Mouse (Mus musculus): ENCODE measurements around the gene Timm8a1. TPM values are rescaled to one million over a fixed set of nuclear protein-coding genes. Genes with fewer than 3 reads are reported as not detected.

The Timm8a1 gene
- total and polyA plus RNA-seq, 3 experiments, result 240 to 449 (median 267) TPM

DNA sequence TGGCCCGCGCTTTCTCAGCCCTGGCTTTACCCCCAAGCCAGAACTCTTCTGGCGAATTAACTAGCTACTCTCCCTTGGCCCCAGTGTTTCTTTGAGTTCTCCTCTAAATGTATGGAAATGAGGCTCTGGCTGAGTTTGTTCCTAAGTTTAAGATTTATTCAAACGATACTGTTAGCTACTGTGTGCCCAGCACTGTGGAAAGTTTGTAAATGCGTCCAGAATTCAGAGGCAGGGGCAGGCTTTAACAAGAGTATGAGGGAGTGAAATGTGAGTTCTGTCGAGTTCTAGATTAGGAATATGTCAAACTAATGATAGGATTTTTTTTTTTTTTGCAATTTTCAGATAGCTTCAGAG, 267 bp upstream of the Timm8a1 start:
- DNase-seq (ENCODE audit: low read depth, low spot score), result no peak
- no peaks in the 10 kb centered on the region for H3K9me3 ChIP-seq (replicated peaks; ENCODE audit: insufficient read depth, low read length)
- peak overlapping the region; percentile 69 to 97 for H3K4me3 ChIP-seq (ENCODE audit: control insufficient read depth in 1 of 2, insufficient read depth in 1 of 2, low read depth in 2 of 2, low read length in 2 of 2)
- TF ChIP-seq KAT2A (conservative IDR thresholded peaks at IDR 0.05; ENCODE audit: low read depth, low read length) (no peak), HCFC1 (IDR thresholded peaks at IDR 0.05; ENCODE audit: low read depth, low read length) (no peak), RAD21 (IDR thresholded peaks at IDR 0.05; ENCODE audit: low read depth, low read length) (no peak), MAX (IDR thresholded peaks at IDR 0.05; ENCODE audit: low read length) (no peak), POLR2AphosphoS2 (IDR thresholded peaks at IDR 0.05; ENCODE audit: low read length) (peak; percentile 19), BHLHE40 (IDR thresholded peaks at IDR 0.05; ENCODE audit: borderline replicate concordance, low read depth, low read length) (no peak), MYC (IDR thresholded peaks at IDR 0.05; ENCODE audit: low read depth, low read length) (no peak), MAFK (IDR thresholded peaks at IDR 0.05; ENCODE audit: borderline replicate concordance, low read depth, low read length) (no peak), ETS1 (IDR thresholded peaks at IDR 0.05; ENCODE audit: low read depth, low read length) (no peak), CHD2 (IDR thresholded peaks at IDR 0.05; ENCODE audit: low read length) (no peak), MXI1 (IDR thresholded peaks at IDR 0.05; ENCODE audit: low read depth, low read length) (no peak), GABPA (IDR thresholded peaks at IDR 0.05; ENCODE audit: low read depth, low read length) (no peak), UBTF (IDR thresholded peaks at IDR 0.05; ENCODE audit: borderline replicate concordance, insufficient read depth, low read depth, low read length) (no peak), JUND (IDR thresholded peaks at IDR 0.05; ENCODE audit: low read depth, low read length) (no peak), ZMIZ1 (IDR thresholded peaks at IDR 0.05; ENCODE audit: low read depth, low read length) (no peak), POLR2A (IDR thresholded peaks at IDR 0.05; ENCODE audit: control insufficient read depth in 1 of 2, insufficient read depth in 1 of 2, low read depth in 1 of 2, low read length in 2 of 2, poor library complexity in 1 of 2) (peak in 1 of 2 experiments; percentile 34; a peak in 1 of 4 replicates)
- H3K9ac ChIP-seq (ENCODE audit: control insufficient read depth, low read depth, low read length, poor library complexity, severe bottlenecking), result peak overlapping the region; percentile 99
- peaks cover 28 to 34% of the 10 kb centered on the region in 2 experiments for H3K36me3 ChIP-seq (ENCODE audit: control insufficient read depth in 1 of 2, insufficient read depth in 2 of 2, low read length in 2 of 2)
- peaks cover 3 to 9% of the 10 kb centered on the region in 2 experiments; a peak in 3 of 4 replicates for H3K4me1 ChIP-seq (ENCODE audit: control insufficient read depth in 1 of 2, insufficient read depth in 2 of 2, low read length in 2 of 2)
- peaks cover 30% of the 10 kb centered on the region for H3K79me2 ChIP-seq (ENCODE audit: control insufficient read depth, insufficient read depth, low read length, poor library complexity)
- peak overlapping the region; percentile 99 for H3K27ac ChIP-seq (ENCODE audit: control insufficient read depth, low read depth, low read length)
- H3K27me3 ChIP-seq (ENCODE audit: control insufficient read depth in 1 of 2, insufficient read depth in 2 of 2, low read length in 2 of 2), result no peaks in the 10 kb centered on the region

DNA sequence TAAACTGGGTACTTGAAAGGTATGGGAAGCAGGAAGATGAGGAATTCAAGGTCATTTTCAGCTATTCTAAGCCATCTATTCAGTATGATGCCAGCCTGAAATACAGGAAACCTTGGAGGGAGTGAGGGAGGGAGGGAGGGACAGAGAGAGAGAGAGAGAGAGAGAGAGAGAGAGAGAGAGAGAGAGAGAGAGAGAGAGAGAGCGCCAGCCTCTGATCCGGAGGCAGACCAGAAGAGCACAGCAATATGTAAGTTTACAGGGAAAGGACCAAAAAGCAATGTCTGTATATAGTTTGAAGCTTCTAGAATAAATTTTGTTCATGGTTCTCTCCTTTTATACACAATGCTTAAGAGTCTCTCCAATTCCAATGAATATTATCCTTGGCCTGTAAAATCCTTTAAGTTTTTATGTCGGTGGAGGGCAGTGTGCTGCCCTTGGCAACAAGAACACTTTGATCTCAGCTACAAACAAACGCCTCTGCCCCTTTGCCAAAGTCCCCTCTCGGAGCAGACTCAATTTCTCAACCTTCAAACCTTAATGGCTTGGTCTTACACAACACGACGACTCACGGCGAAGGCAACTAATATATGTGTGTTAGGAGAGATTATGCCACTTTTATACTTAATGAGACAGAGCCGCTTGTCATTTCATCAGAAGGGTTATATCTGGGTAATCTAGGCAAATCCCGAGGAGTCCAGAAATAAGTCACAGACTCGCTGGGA, 1.1 kb downstream of the Timm8a1 start:
- H3K36me3 ChIP-seq (ENCODE audit: control insufficient read depth in 1 of 2, insufficient read depth in 2 of 2, low read length in 2 of 2), result peaks cover 34 to 40% of the 10 kb centered on the region in 2 experiments
- peak overlapping the region; percentile 92 to 97 for H3K4me3 ChIP-seq (ENCODE audit: control insufficient read depth in 1 of 2, insufficient read depth in 1 of 2, low read depth in 2 of 2, low read length in 2 of 2)
- H3K27me3 ChIP-seq (ENCODE audit: control insufficient read depth in 1 of 2, insufficient read depth in 2 of 2, low read length in 2 of 2), result no peaks in the 10 kb centered on the region
- H3K9me3 ChIP-seq (replicated peaks; ENCODE audit: insufficient read depth, low read length), result no peaks in the 10 kb centered on the region
- TF ChIP-seq MAZ (IDR thresholded peaks at IDR 0.05; ENCODE audit: low read depth, low read length), result no peak; the same call in 1 of the 2 replicates
- 0 out of 2 replicates have a peak, but pooled peaks have one; percentile 9 for TF ChIP-seq POLR2AphosphoS2 (IDR thresholded peaks at IDR 0.05; ENCODE audit: low read length)
- peak; percentile 91; the same call in 1 of the 2 replicates for TF ChIP-seq JUND (IDR thresholded peaks at IDR 0.05; ENCODE audit: low read depth, low read length)
- no peak for TF ChIP-seq USF2 (IDR thresholded peaks at IDR 0.05; ENCODE audit: borderline replicate concordance in 1 of 2, insufficient read depth in 1 of 2, low read depth in 1 of 2, low read length in 2 of 2)
- peak in 1 of 3 experiments; percentile 39; a peak in 2 of 6 replicates for TF ChIP-seq CTCF (IDR thresholded peaks at IDR 0.05 in 2 of 3, conservative IDR thresholded peaks at IDR 0.05 in 1 of 3; ENCODE audit: control insufficient read depth in 1 of 3, insufficient read depth in 1 of 3, low read depth in 2 of 3, low read length in 3 of 3, poor library complexity in 1 of 3, severe bottlenecking in 1 of 3)
- TF ChIP-seq RCOR1 (IDR thresholded peaks at IDR 0.05; ENCODE audit: low read depth, low read length), result no peak
- peak; percentile 27 for TF ChIP-seq SIN3A (IDR thresholded peaks at IDR 0.05; ENCODE audit: low read length)
- DNase-seq (ENCODE audit: low read depth, low spot score), result peak; percentile 78
- peaks cover 3 to 9% of the 10 kb centered on the region in 2 experiments; a peak in 3 of 4 replicates for H3K4me1 ChIP-seq (ENCODE audit: control insufficient read depth in 1 of 2, insufficient read depth in 2 of 2, low read length in 2 of 2)
- H3K27ac ChIP-seq (ENCODE audit: control insufficient read depth, low read depth, low read length), result peak overlapping the region; percentile 91
- H3K79me2 ChIP-seq (ENCODE audit: control insufficient read depth, insufficient read depth, low read length, poor library complexity), result peaks cover 30% of the 10 kb centered on the region
- H3K9ac ChIP-seq (ENCODE audit: control insufficient read depth, low read depth, low read length, poor library complexity, severe bottlenecking), result peak overlapping the region; percentile 99
